Mouse (Mus musculus) c-Kit-positive CD71-positive TER-119-negative erythroid progenitor cells, embryonic 14.5 days (primary cell): ENCODE results near the gene Amz2.

Experiments
- DNase-seq: peaks from one replicate; pipeline ENCODE4 v3.0.0-alpha.2; 2013; ENCODE audit warnings: low read depth

Amz2 gene

GRCm38 (mm10) chr11:109421205-109421604 lies 4.5 kb upstream of the Amz2 start:
- DNase-seq = no peak

- no peak for DNase-seq
Measured at GRCm38 (mm10) chr11:109422263-109422662, 3.5 kb upstream of the Amz2 start.

GRCm38 (mm10) chr11:109423294-109423693 lies 2.5 kb upstream of the Amz2 start:
- no peak for DNase-seq

- no peak for DNase-seq
Measured at GRCm38 (mm10) chr11:109426272-109426586, 483 bp downstream of the Amz2 start.

GRCm38 (mm10) chr11:109427353-109427752 lies 1.6 kb downstream of the Amz2 start:
- DNase-seq = no peak

- no peak for DNase-seq
Measured at GRCm38 (mm10) chr11:109434233-109434798, 8.6 kb downstream of the Amz2 start.

- DNase-seq = no peak
Measured at GRCm38 (mm10) chr11:109436889-109437288, 11.1 kb downstream of the Amz2 start.

- no peak for DNase-seq
Measured at GRCm38 (mm10) chr11:109439209-109439608, 13.5 kb downstream of the Amz2 start.

- peak; percentile 37 for DNase-seq
Measured at GRCm38 (mm10) chr11:109439829-109440340, 14.1 kb downstream of the Amz2 start.

- no peak for DNase-seq
Measured at GRCm38 (mm10) chr11:109440641-109441040, 14.9 kb downstream of the Amz2 start.

GRCm38 (mm10) chr11:109441119-109441518 lies 15.4 kb downstream of the Amz2 start:
- peak; percentile 62 for DNase-seq

GRCm38 (mm10) chr11:109442166-109442730 lies 16.5 kb downstream of the Amz2 start:
- no peak for DNase-seq

GRCm38 (mm10) chr11:109443468-109444263 lies 17.9 kb downstream of the Amz2 start:
- no peak for DNase-seq

- DNase-seq = no peak
Measured at GRCm38 (mm10) chr11:109444600-109444999, 18.9 kb downstream of the Amz2 start.

GRCm38 (mm10) chr11:109445438-109446035 lies 19.8 kb downstream of the Amz2 start:
- peak; percentile 68 for DNase-seq

GRCm38 (mm10) chr11:109451169-109451568 lies 25.4 kb downstream of the Amz2 start:
- no peak for DNase-seq

- DNase-seq = no peak
Measured at GRCm38 (mm10) chr11:109456261-109456660, 30.5 kb downstream of the Amz2 start.

GRCm38 (mm10) chr11:109458165-109458564 lies 32.4 kb downstream of the Amz2 start:
- no peak for DNase-seq

GRCm38 (mm10) chr11:109460586-109460985 lies 34.8 kb downstream of the Amz2 start:
- DNase-seq = no peak

GRCm38 (mm10) chr11:109465068-109465467 lies 39.3 kb downstream of the Amz2 start:
- DNase-seq = no peak

GRCm38 (mm10) chr11:109466987-109467386 lies 41.2 kb downstream of the Amz2 start:
- no peak for DNase-seq

- DNase-seq = no peak
Measured at GRCm38 (mm10) chr11:109468133-109468532, 42.4 kb downstream of the Amz2 start.

- DNase-seq = no peak
Measured at GRCm38 (mm10) chr11:109470170-109470569, 44.4 kb downstream of the Amz2 start.
